In the genomic region with DNA sequence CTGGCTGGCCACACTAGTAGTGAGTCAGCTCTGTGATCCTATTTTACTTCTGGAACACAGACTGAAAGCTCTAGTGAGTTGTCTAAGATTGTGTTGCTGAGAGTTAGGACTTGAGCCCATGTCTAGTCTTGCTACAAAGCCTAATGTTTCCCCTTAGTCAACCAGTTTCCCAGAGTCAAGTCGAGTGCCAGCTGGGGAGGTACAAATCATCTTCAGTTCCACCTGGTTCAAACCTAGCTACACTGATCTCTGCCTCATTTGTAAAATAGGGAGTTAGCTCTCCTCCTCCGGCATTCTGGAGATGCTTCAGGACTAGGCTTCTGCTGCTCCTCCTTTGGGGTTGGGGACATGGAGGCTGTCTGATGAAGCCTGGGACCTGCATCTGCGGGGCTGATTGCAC, we compare ENCODE assay signal across 8 mouse cellular contexts. TPM values are rescaled to one million over a fixed set of nuclear protein-coding genes. Genes with fewer than 3 reads are reported as not detected.
DNase-seq lines count a peak whose midpoint lies in the region; ATAC-seq and TF ChIP-seq lines count a peak whose summit lies in the region.

No protein-coding gene starts in this region.

- peak overlapping the region; percentile 96 for H3K27ac ChIP-seq in left cerebral cortex, adult 2 months
- H3K27ac ChIP-seq in hindbrain, embryonic 15.5 days (replicated peaks) = peak overlapping the region; percentile 89

- no peak for DNase-seq in left cerebral cortex, adult 2 months (ENCODE audit: extremely low spot score in 1 of 2, low spot score in 2 of 2)
- DNase-seq in left cerebral cortex, postnatal 10 days (ENCODE audit: extremely low spot score in 1 of 2, low spot score in 2 of 2) = no peak
- DNase-seq in c-Kit-positive CD71-positive TER-119-positive erythroid progenitor cells, embryonic 14.5 days (ENCODE audit: low spot score) = peak; percentile 16
- DNase-seq in naive thymus-derived CD4-positive, alpha-beta T cell, adult 2 months (ENCODE audit: low read depth) = peak; percentile 44
- DNase-seq in right cerebral cortex, postnatal 25 days = no peak
- DNase-seq in urinary bladder, postnatal 14 days (ENCODE audit: low spot score) = no peak
- DNase-seq in left cerebral cortex, adult 18-20 months (ENCODE audit: low spot score in 2 of 2) = no peak

- TF ChIP-seq CTCF in left cerebral cortex, adult 2 months (IDR thresholded peaks at IDR 0.05) = no peak

- ATAC-seq in hindbrain, embryonic 15.5 days (ENCODE audit: low FRiP score, low read depth) = no peak

- H3K4me2 ChIP-seq in hindbrain, embryonic 15.5 days = peak overlapping the region; percentile 65

- intact Hi-C loops in left cerebral cortex, adult 2 months (cut with DNase I) = no loop called here
- intact Hi-C loops in left cerebral cortex, postnatal 10 days (cut with DNase I) = no loop called here

- no peaks in the 10 kb centered on the region for H3K27me3 ChIP-seq in hindbrain, embryonic 15.5 days

- H3K4me1 ChIP-seq in hindbrain, embryonic 15.5 days (replicated peaks) = peaks cover 42% of the 10 kb centered on the region

- peaks cover 13% of the 10 kb centered on the region for H3K36me3 ChIP-seq in hindbrain, embryonic 15.5 days

- peak overlapping the region; percentile 93 for H3K4me3 ChIP-seq in left cerebral cortex, adult 2 months
- peak overlapping the region; percentile 78 for H3K4me3 ChIP-seq in hindbrain, embryonic 15.5 days

- peak overlapping the region; percentile 85 for H3K9ac ChIP-seq in hindbrain, embryonic 15.5 days

- 60% methylated on average over 3 of the region's 3 CpGs for WGBS in hindbrain, embryonic 15.5 days

- no peaks in the 10 kb centered on the region for H3K9me3 ChIP-seq in hindbrain, embryonic 15.5 days

RNA-seq across cellular contexts. Expression of a gene that starts 0.6 kb away (rescaled TPM):
- 100 to 1,000 TPM; 191 to 206 TPM for total RNA-seq in left cerebral cortex, adult 2 months (2021)
- total RNA-seq in left cerebral cortex, postnatal 10 days (2021) = 100 to 1,000 TPM; 207 to 211 TPM
- 221 and 229 TPM in 2 replicates for polyA plus RNA-seq in hindbrain, embryonic 15.5 days (2015; fragmentation: Nextera tagmentation; extraction: Ambion mirVana)
- 100 to 1,000 TPM; 193 to 195 TPM for total RNA-seq in left cerebral cortex, adult 18-20 months (2021)

RNA-seq across cellular contexts. Expression of a gene that starts 0.9 kb away (rescaled TPM):
- 10 to 100 TPM; 16.6 to 17.7 TPM for total RNA-seq in left cerebral cortex, adult 2 months (2021)
- 10 to 100 TPM; 26.1 to 32.0 TPM for total RNA-seq in left cerebral cortex, postnatal 10 days (2021)
- 22.0 and 28.3 TPM in 2 replicates for polyA plus RNA-seq in hindbrain, embryonic 15.5 days (2015; fragmentation: Nextera tagmentation; extraction: Ambion mirVana)
- total RNA-seq in left cerebral cortex, adult 18-20 months (2021) = 10 to 100 TPM; 15.6 to 17.1 TPM

RNA-seq across cellular contexts. Expression of a gene that starts 27.4 kb away (rescaled TPM):
- total RNA-seq in left cerebral cortex, adult 2 months (2021) = 10 to 100 TPM; 12.2 to 13.8 TPM
- total RNA-seq in left cerebral cortex, postnatal 10 days (2021) = 10 to 100 TPM; 12.4 to 15.2 TPM
- polyA plus RNA-seq in hindbrain, embryonic 15.5 days (2015; fragmentation: Nextera tagmentation; extraction: Ambion mirVana) = 40.2 and 41.4 TPM in 2 replicates
- 10 to 100 TPM; 11.0 to 12.3 TPM for total RNA-seq in left cerebral cortex, adult 18-20 months (2021)

RNA-seq across cellular contexts. Expression of a gene that starts 27.6 kb away (rescaled TPM):
- total RNA-seq in left cerebral cortex, adult 2 months (2021) = 10 to 100 TPM; 12.7 to 12.8 TPM
- total RNA-seq in left cerebral cortex, postnatal 10 days (2021) = 10 to 100 TPM; 12.1 to 13.3 TPM
- polyA plus RNA-seq in hindbrain, embryonic 15.5 days (2015; fragmentation: Nextera tagmentation; extraction: Ambion mirVana) = 19.9 and 20.3 TPM in 2 replicates
- total RNA-seq in left cerebral cortex, adult 18-20 months (2021) = 10 to 100 TPM in 1 of 2 experiments, 1 to 10 TPM in 1; 9.4 to 10.8 TPM

RNA-seq across cellular contexts. Expression of a gene that starts 29.5 kb away (rescaled TPM):
- total RNA-seq in left cerebral cortex, adult 2 months (2021) = under 1 TPM; 0.43 to 0.65 TPM
- total RNA-seq in left cerebral cortex, postnatal 10 days (2021) = 1 to 10 TPM in 1 of 2 experiments, under 1 TPM in 1; 0.81 to 1.2 TPM
- 0.94 and 1.3 TPM in 2 replicates for polyA plus RNA-seq in hindbrain, embryonic 15.5 days (2015; fragmentation: Nextera tagmentation; extraction: Ambion mirVana)
- under 1 TPM; 0.66 to 1.00 TPM for total RNA-seq in left cerebral cortex, adult 18-20 months (2021)

Comparison
In these comparisons a context has a peak if more than half of its experiments do, and no peak if none do; other contexts are left out.
1. DNase-seq: peak in c-Kit-positive CD71-positive TER-119-positive erythroid progenitor cells, embryonic 14.5 days (single experiment) and naive thymus-derived CD4-positive, alpha-beta T cell, adult 2 months (single experiment); none in left cerebral cortex, adult 2 months (0 of 2), left cerebral cortex, postnatal 10 days (0 of 2), right cerebral cortex, postnatal 25 days (single experiment), urinary bladder, postnatal 14 days (single experiment) and left cerebral cortex, adult 18-20 months (0 of 2).